Mouse (Mus musculus): ENCODE data around the gene Pam16.

DNA sequence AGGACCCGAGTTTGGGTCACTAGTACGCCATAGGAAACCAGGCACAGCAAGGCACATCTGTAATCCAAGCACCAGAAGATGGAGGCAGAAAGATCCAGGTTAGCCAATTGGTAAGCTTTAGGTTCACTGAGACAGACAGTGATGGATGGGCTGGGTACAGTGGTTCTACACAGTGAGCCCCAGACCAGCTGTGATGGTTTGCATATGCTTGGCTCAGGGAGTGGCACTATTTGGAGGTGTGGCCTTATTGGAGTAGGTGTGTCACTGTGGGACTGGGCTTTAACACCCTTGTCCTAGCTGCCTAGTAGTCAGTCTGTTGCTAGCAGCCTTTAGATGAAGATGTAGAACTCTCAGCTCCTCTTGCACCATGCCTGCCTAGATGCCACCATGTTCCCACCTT lies 39.0 kb upstream of the Pam16 start:
- TF ChIP-seq CTCF (IDR thresholded peaks at IDR 0.05; ENCODE audit: low read depth) = no peak
- no peak for TF ChIP-seq EP300 (IDR thresholded peaks at IDR 0.05; ENCODE audit: low read depth)

All from liver, postnatal 0 days (tissue).